Mouse (Mus musculus): Measurements from ENCODE around the gene Elavl3.

Elavl3 gene

DNA sequence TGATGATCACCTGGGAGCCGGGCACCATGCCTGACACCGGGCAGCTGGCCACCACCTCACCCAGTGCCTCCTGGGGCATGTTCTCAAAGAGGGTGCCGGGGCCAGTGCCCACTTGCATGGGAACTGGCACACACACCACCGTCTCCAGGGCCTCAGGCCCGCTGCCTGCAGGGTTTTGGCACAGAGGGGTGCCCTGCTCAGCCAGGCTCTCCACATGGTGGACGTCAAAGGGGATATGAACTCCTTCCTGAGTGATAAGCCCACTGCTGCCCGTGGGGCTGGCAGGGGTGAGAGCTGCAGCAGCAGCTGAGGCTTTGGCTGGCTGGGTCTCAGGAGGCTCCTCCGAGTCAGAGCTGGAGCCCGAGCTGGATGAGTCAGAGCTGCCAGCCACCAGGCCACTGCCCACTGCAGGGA lies 6.2 kb upstream of the Elavl3 start:
- no peak for DNase-seq (ENCODE audit: low read depth, low spot score)

DNA sequence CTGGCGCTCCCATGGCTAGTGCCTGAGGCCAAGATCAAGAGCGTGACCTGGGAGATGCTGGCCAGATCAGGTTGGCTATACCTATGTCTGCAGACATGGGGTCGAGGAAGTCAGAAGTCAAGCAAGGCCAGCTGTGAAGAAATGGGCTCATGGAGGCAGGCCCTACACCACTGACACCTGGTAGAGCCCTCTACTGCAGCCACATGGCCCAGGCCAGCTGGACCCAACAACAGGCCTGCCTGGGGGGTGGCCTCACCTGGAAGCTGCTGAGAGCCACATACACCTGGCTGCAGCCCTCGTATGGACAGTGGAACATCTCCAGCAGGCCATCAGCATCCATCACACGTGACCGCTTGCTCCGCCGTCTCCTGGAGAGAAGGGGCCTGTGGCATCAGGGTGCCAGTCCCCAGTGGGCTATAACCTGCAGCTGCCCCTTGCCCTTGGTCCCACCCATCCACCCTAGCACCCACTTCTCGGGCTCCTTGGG lies 5.3 kb upstream of the Elavl3 start:
- no peak for DNase-seq (ENCODE audit: low read depth, low spot score)

DNA sequence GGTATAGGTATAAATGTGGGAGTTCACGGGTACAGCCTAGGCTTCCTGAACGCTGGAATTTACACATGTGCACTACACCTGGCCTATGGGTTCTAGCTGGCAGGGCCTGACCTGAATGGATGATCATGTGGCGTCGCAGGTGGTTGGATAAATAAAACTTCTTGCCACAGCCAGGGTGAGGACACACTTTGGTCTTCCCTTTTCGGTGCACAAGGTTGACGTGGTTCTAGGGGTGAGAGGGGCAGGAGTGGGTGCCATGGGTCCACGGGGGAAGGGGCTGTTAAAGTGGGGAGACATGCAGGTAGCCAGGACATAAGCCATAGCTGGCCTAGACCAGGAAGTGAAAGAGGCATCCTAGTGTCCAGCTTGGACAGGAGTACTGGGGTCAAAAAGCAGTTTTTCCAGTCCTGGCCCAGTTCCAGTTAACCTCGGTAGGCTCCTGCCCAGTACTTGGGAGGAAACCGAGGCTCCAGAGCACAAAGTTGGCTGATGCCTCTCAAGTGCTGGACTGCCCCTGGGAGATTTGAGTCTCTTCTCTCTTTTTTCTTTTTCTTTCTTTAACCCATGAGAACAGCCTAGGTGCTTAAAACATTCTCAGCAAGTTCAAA lies 4.6 kb upstream of the Elavl3 start:
- DNase-seq (ENCODE audit: low read depth, low spot score): no peak

DNA sequence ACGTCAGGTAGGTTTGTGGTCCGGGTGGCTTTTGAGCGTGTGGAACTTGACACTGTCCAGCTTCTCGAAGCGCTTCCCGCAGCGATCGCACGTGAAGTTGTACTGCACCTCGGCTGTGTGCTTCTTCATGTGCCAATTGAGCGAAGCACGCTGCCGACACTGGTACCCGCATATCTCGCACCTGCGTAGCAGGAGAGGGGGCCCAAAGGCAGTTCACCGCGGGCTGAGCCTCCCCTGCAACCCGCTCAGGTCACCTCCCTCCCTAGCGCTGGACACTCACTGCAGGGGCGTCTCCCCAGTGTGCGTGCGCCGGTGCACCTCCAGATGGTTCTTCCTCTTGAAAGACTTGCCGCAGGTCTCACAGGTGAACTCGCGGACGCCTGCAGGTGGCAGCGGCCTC lies 3.9 kb upstream of the Elavl3 start:
- no peak for DNase-seq (ENCODE audit: low read depth, low spot score)

DNA sequence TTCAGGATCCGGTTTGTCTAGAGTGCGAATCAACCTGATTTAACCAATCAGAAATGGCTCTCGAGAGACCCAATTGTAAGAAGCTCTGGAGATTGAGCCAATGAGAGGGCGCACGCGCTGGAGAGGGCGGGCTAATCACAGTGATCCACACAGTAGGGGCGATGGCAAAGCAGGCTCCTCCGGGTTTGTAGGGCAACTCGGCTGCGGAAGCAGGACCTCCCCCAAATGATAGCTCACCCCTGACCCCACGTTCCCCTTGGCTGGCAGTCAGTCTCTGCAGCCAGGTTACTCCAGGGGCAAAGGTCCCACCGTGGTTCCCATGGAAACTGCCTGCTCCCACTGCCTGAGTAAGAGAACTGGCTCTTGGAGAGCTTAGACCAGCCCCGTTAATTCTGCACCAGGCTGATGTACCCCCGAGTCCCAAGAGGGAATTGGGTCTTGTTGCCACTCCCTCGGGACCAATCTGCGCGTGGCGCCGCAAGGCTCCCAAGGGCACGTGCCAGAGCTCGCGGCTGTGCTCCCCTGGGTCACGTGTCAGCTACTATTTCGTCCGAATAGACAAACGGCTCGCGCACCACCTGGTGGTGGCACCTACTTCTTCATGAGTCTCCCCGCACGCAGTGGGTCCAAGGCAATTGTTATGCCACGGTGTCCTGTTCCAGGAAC lies 2.7 kb upstream of the Elavl3 start:
- DNase-seq (ENCODE audit: low read depth, low spot score): peak; percentile 51

DNA sequence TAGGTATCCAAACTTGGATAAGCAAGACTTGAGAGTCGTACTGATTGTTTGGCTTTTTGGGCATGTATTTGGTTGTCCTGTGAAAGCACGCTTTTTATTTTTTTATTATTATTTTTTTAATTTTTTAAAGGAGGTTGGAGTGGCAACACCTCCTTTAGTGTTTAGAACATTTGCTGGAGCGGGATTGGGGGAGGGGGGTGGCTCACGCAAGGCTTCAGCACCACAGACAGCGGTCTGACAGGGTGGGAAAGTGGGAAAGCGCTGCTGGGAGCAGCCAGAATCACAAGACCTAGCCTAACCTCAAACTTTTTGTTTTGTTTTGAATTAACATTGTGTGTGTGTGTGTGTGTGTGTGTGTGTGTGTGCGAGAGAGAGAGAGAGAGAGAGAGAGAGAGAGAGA lies 1.8 kb upstream of the Elavl3 start:
- DNase-seq (ENCODE audit: low read depth, low spot score): no peak

DNA sequence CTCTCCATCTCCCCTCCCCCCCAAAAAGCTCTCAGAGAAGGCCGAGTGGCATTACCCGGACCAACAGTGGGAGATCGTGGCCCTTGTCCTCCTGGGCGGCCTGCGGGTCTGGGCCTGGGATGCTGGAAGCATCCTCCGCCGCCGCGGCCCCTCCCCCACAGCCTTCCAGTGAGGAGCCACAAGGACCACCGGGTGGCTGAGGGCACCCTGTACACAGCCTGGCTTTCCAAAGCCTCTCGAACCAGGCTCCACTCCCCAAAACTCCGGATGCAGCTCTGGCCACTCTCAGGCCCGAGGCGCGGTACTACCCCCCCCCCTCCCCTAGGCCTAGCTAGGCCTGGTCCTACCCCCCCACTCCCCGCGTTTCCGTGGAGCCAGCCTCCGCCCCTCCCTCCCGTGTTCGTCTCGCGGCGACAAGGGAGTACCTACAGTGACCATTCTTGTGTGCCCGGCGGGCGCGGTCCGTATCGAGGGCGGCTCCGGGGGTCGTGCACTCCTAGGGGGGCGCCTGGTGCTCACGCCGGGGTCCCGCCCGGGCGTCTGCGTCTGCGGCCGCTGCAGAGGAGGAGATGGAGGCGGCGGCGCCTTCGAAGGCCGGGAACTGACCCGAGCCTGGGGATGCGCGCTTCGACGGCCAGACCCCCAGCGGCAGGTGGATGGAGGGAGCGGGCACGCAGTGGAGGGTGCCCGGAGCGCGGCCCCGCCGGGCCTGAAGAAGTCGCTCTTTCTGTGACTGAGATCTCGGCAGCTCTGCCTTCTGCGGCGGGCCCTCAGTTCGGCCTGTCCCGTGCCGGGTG lies 464 bp downstream of the Elavl3 start:
- no peak for DNase-seq (ENCODE audit: low read depth, low spot score)

DNA sequence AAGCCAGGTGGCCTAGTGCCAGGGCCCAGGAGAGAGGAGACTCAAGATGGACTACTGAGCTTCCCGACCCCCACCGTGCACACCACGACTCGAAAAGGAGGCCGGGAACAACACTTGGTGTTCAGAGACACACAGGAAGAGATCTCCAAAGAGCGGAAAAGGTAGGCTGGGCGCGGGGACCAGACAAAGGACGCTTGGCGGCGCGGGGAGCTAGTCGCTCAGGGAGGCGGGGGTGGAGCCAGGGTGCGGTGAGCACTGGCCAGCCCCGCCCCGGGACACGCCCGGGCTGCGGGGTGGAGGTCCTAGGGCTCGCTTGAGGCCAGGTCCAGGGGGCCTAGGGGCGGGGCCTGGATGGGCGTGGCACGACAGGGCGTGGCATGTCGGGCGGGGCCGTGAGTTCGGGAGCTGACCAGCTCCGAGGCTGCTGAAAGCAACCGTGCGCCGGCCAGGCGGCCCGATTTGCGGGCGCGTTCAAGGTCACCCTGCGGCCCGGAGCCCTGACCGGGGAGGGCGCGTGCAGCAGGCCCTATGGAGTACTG lies 1.4 kb downstream of the Elavl3 start:
- DNase-seq (ENCODE audit: low read depth, low spot score): no peak

DNA sequence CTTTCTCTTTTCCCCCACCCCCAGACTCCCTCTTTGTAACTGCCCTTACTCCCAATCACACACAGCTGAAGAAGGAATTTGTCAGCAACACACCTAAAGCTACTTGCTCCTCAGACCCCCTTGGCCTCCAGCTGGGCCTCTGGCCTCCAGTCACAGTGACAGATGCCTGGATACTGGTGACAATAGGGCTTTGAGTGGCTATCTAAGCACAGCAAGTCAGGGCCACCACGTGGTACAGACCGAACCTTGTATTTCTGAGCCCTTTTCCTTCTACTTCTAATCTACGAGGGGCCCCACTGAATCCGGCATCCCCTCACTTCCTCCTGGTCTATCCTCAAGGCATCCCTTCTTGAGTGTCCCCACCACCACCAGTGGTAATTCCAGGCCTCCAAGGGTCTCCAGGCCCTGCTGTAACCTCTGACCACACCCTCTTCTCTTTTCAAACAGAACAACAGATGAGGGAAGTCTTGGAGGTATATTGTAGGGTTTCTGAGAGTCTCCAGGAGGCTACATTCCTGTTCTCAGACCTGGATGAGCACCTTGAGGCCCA lies 2.0 kb downstream of the Elavl3 start:
- no peak for DNase-seq (ENCODE audit: low read depth, low spot score)

DNA sequence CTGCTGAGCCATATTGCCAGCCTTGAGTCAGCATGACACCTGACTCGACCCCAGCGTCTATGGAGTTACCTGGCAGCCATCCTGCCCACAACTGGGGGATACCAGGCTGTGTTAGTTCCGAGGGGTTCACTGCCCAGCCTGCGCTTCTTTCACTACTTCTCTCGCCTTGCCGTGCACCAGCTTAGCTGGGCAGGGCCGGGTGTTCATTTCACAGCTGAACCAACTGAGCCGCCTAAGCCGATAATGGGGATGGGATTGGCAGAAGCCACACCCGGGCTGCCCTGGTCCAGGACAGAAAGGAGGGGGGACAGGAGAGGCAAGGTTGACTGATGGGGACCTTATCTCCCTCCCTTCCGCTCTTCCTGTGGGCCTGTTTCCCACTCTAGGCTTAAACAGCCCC lies 2.5 kb downstream of the Elavl3 start:
- DNase-seq (ENCODE audit: low read depth, low spot score): no peak

DNA sequence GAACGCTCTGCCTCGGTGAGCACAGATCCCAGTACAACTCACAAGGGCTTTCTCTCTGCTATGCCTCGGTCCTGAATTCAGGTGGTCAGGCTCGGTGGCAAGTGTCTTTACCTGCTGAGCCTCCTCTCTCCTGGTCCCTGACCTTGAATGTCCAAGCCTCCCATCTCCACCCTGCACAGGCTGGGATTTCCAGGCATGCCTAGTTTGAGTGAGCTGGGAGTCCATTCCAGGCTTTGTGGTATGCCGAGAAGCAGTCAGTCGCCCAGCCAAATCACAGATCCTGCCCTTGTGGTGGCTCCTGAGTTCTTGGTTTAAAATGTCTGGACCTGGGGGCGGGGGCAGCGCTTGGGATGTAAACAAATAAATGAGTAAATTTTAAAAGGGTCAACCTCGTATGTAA lies 4.5 kb downstream of the Elavl3 start:
- DNase-seq (ENCODE audit: low read depth, low spot score): no peak

DNA sequence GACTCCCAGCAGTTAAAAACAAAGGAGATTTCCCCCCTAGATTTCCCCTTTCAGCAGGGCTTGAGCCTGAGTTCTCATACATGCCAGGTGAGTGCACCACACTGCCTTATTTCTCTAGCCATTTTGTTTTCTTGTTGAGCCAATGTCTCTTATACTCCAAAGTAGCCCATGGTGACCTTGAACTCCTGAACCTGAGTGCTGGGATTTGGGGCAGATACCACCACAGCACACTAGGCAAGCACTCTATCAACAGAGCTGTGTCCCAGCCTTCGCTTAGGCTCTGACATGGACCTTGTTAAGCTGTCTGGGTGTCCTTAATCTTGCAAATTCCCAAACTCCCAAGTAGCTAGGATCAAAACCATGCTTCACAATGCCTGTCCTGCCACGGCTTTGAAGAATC lies 10.0 kb downstream of the Elavl3 start:
- no peak for DNase-seq (ENCODE audit: low read depth, low spot score)

DNA sequence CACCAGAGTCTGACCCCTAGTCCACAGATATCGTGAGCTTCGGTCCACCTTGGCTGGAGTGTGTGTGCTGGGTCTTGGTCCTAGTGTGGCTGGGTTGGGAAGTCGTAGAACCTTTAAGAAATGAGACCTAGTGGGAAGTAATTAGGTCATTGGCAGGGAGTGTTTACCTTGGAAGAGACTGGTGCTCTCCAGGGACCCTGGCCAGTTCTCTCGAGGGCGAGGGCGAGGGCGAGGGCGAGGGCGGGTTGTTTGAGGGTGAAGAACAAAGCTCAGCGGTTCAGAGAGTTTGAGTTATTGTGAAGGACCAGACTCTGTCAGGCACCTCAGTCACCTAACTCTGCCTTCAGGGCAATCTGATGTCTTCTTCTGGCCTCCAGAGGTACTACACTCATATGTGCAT lies 14.0 kb downstream of the Elavl3 start:
- no peak for DNase-seq (ENCODE audit: low read depth, low spot score)

DNA sequence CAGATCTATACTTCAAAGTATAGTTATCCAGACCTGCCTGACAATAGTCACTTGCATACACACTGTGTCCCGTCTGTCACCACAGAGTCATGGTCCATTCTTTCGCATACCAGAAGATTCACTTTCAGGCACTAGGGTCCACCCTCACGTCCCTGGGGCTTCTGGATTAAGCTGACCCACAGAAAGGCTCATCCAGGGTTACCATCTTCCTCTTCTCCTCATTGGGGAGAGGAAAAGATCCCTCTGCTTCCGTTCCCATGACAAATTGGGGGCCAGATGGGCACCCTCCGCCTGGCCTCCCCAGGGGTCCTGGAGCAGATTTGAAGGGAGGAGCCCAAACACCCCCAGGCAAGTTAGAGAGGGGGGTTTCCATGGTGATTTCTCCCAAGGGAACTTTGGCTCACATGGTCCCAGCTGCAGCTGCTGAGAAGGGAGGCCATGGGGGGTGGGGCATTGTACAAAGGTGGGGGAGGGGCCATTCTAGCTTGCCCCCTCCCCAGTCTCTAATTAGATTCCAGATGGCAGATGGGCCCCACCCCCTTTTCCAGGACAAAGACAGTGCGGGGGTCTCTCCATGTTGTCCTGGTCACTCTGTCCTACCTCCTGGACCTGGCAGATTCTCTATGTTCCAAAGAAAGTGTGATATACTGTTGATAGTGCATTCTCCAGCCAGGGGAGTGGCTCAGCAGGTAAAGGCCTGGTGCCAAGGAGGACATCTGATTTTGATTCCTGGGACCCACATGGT lies 16.4 kb downstream of the Elavl3 start:
- DNase-seq (ENCODE audit: low read depth, low spot score): no peak

DNA sequence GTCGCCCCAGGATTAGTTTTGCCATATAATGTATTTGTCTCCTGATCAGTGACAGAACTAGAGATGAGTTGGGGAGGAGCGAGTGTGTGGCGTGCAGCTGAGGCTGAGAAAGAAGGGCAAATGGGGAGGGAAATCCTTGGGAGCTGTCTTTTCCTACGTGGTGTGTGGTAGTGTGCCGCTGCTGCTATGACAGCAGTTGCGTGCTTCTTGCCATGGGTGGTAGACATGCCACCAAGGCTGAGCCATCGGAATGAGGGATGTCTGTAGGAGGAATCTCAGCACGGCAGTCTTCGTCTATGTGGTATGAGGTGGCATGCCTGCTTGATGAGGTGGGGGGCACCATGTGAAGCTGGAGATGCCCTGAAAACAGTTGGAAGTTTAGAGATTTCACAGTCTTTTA lies 21.4 kb downstream of the Elavl3 start:
- no peak for DNase-seq (ENCODE audit: low read depth, low spot score)

DNA sequence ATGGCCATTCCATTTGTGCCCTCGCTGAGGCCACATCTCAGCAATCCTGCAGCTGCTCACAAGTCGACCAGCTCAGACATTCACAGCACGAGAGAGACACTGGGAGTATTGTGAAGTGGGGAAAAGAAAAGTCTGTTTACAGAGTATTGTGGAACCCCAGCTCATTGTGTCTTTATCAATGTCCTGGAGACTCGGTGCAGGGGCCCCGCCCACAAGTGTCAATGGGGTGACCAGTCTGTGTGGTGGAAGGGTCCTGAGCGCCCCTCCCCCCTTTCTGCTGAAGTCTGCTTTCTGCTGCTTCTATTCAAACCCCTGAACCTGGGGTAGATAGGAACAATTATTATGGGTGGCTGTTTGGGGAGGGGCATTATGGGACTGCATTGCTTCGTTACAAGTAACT lies 23.4 kb downstream of the Elavl3 start:
- no peak for DNase-seq (ENCODE audit: low read depth, low spot score)

DNA sequence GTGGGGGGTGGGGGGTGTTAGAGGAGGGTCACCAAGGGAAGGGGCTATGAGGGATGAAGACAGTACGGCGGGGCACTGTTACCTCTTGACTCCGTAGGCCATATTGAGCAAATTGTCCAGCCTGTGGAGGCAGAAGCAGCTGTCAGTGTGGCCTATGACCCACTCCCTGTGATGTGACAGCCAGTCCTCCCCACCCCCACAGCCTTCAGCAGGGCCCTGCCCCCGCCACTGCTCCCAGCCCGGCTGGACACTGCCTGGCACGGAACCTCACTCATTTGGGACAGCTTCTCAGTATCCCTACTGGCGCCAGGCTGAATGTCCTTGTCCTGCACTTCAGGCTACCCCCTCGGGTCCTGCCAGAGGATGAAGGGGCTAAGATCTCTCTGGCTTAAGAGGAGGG lies 27.2 kb downstream of the Elavl3 start:
- DNase-seq (ENCODE audit: low read depth, low spot score): no peak

DNA sequence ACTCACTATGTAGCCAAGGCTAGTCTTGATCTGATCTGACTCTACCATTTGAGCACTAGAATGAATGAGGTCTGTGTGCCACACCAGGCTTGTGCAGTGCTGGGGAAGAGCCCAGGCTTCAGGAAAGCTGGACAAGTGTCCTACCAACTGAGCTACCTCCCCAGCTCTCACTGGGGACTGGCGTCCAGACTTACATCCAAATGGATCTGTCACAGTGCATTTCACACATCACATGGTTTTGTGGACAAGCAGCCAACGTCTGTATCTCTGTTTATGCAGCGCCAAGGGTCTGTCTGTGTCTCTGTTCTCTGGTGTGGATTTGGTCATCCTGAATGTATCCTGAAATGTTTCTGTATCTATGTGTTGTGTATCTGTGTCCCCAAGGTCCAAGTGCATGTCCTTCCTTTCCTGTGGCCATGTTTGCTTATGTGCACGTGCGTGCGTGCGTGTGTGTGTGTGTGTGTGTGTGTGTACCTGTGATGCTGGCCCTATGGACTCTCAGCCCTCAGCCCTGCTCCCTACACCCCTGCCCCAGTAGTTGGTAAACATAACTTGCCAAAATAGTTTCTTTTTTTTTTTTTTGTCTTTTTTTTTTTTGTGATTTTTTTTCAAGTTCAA lies 34.5 kb downstream of the Elavl3 start:
- DNase-seq (ENCODE audit: low read depth, low spot score): no peak

DNA sequence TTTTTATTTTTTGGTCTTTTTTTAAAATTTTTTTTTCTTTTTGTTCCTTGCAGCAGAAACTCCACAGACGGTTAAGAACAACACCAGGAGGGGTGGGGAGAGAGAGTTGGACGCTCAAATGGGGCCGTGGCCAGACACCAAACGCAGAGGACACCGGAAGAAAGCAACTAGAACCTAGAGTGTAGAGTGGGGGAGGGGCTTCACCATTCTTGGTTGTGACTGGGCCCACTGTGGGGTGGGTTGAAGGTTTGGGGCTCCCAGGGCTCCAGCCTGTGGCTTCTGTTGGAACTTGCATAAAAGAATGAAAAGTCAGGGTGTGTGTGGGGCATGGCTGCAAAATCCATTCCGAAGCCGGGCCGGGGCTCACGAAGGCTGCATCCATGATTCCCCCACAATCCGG lies 35.6 kb downstream of the Elavl3 start:
- DNase-seq (ENCODE audit: low read depth, low spot score): no peak

DNA sequence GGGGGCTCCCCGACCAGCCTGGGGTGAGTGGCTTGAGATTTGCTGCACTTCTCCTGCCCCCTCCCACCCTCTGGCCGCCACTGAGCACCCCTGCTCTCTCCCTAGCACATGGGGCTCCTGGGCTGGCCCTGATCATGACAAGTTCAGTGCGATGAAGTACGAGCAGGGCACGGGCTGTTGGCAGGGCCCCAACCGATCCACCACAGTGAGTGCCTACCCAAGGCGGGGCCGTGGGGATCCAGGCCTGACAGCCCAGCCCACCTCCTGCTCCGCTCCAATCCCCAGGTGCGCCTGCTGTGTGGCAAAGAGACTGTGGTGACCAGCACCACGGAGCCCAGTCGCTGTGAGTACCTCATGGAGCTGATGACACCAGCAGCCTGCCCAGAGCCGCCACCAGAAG lies 39.1 kb downstream of the Elavl3 start:
- no peak for DNase-seq (ENCODE audit: low read depth, low spot score)

DNA sequence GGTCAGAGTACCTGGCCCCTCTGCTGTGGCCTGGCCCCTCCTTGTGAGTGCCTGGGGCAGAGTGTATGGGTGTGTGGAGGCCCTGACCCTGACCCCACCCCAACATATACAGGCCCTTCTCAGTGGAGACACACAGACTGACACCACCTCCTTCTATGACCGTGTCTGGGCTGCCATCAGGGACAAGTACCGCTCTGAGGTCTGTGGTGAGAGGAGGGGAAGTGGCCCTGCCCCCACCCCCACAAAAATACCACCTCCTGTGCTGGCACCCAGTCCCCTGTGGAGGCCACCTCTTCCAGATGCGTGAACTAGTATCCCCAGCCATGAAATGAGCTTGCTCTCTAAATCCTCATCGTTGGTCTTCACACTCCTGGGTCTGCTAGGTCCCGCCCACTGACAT lies 40.8 kb downstream of the Elavl3 start:
- DNase-seq (ENCODE audit: low read depth, low spot score): no peak
